Mouse (Mus musculus): ENCODE measurements around the gene Htr3b. TPM values are rescaled to one million over a fixed set of nuclear protein-coding genes. Genes with fewer than 3 reads are reported as not detected.
A peak's percentile ranks its signal among the peaks of the same experiment; 100 is the strongest.

The Htr3b gene
- polyA plus RNA-seq (2012; rRNA removed), result not detected in 2 replicates

DNA sequence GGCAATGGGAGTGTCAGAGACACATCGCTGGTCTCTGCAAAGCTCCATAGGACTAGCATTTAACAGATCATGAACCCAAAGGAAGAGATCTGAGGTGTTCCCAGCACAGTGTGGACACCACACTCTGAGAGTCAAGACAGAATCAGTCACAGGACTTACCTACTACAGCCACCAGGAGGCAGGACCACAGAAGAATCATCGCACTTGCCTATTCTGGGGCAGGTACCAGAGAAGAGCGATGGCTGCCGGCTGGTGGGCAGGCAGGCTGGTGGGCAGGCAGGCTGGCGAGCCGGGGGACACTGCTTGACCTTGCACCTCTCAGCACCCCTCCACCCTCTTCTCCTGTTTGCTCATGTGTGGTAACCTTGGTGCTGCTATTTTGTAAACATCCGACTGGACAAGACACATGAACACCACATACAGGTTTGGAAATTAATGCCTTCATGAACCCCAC is at the start of gene Htr3b:
Htr3b (minus strand) TSS at position 404 of the 454 bp plus-strand sequence.
- 54% methylated on average over 7 of the region's 7 CpGs for WGBS
- no peak for DNase-seq
- no peak within 1 kb of the TSS for H3K4me3 ChIP-seq (replicated peaks; ENCODE audit: extremely low read depth, low read depth, low read length)
- H3K4me1 ChIP-seq (ENCODE audit: control insufficient read depth, insufficient read depth, low read length), result no peaks in the 10 kb centered on the region
- TF ChIP-seq CTCF (IDR thresholded peaks at IDR 0.05; ENCODE audit: insufficient read depth, low read length) (peak; percentile 36; the same call in 1 of the 2 replicates), POLR2A (IDR thresholded peaks at IDR 0.05; ENCODE audit: borderline replicate concordance, extremely low read depth, low read depth, low read length) (no peak)

DNA sequence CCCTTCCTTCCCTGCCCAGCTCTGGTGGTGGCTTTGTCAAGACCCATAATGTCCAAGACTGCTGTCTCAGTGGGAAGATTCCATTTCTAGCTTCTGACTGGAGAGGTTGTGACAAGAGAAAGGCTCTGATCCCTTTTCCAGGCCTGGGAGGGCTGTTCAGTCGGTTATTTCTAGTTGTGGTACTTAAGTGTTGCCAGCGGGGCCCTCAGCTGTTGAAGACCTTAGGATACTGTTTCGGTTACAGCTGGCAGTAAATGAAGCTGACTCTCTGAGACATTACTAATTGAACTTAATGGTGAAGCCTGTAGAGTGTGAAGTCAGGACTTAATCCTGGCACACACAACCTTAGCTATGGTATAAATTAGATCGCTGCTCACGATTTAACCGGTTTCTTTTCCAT is 34.5 kb upstream of the Htr3b start:
- no peaks in the 10 kb centered on the region for H3K4me1 ChIP-seq (ENCODE audit: control insufficient read depth, insufficient read depth, low read length)
- 89% methylated on average over 6 of the region's 6 CpGs for WGBS
- TF ChIP-seq CTCF (IDR thresholded peaks at IDR 0.05; ENCODE audit: insufficient read depth, low read length) (no peak), POLR2A (IDR thresholded peaks at IDR 0.05; ENCODE audit: borderline replicate concordance, extremely low read depth, low read depth, low read length) (no peak)
- H3K4me3 ChIP-seq (replicated peaks; ENCODE audit: extremely low read depth, low read depth, low read length), result no peak overlapping the region
- no peak for DNase-seq

DNA sequence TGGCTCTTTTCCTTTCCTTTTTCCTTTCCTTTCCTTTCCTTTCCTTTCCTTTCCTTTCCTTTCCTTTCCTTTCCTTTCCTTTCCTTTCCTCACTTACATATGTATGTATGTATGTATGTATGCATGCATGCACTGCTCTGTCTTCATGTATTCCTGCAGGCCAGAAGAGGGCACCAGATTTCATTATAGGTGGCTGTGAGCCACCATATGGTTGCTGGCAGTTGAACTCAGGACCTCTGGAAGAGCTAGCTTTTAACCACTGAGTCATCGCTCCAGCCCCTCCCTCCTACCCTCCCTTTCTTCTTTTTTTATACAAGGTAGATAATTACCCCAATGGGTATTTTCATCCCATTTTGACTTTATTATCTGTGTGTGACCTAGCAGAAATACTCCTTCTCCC is 30.9 kb upstream of the Htr3b start:
- 96% methylated on average over 1 of the region's 1 CpGs for WGBS
- TF ChIP-seq POLR2A (IDR thresholded peaks at IDR 0.05; ENCODE audit: borderline replicate concordance, extremely low read depth, low read depth, low read length), result no peak
- no peak for TF ChIP-seq CTCF (IDR thresholded peaks at IDR 0.05; ENCODE audit: insufficient read depth, low read length)

DNA sequence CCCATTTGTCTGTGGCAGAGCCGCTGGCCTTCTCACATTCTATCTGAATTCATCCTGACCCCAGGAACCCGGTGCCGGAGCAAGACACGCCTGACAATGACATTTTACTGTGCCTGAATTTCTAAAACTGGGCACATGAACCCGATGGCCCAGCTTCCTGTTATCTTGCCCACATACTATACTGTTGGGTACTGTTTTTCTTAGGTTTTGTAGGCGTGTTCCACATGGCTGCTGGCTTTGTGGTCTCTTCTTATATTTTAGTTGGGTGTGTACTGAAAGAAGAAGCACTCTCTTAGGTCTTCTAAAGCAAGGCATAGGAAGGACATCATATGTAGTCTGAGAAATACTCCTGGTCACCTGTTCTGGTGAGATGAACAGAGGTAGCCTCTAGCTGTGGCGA is 30.0 kb upstream of the Htr3b start:
- Histone ChIP-seq H3K4me1 (ENCODE audit: control insufficient read depth, insufficient read depth, low read length) (no peaks in the 10 kb centered on the region), H3K4me3 (replicated peaks; ENCODE audit: extremely low read depth, low read depth, low read length) (no peak overlapping the region)
- no peak for DNase-seq
- 86% methylated on average over 7 of the region's 7 CpGs for WGBS
- TF ChIP-seq CTCF (IDR thresholded peaks at IDR 0.05; ENCODE audit: insufficient read depth, low read length), result no peak
- no peak for TF ChIP-seq POLR2A (IDR thresholded peaks at IDR 0.05; ENCODE audit: borderline replicate concordance, extremely low read depth, low read depth, low read length)

More for the DNA sequence above, 30.9 kb upstream of the Htr3b start:
- no peaks in the 10 kb centered on the region for H3K4me1 ChIP-seq (ENCODE audit: control insufficient read depth, insufficient read depth, low read length)
- DNase-seq, result no peak
- H3K4me3 ChIP-seq (replicated peaks; ENCODE audit: extremely low read depth, low read depth, low read length), result no peak overlapping the region

DNA sequence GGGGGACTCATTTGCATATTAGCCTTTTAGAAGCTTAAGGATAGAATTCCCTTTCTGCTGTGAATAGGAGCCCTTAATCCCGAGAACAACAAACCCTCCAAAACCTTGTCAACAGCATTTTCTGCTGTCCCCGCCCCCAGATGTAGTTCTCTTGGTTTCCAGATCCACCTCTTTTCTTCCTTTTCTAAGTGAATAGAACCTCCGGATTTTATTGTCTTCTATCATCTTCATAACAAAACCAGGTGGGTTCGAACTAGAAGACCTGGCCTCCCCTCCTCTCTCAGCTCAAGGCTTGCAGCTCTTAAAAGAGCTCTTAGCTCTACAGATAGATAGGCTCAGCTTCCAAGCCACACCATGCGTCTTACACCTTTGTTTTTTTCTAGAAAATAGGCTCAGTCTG is 26.9 kb upstream of the Htr3b start:
- no peaks in the 10 kb centered on the region for H3K4me1 ChIP-seq (ENCODE audit: control insufficient read depth, insufficient read depth, low read length)
- 85% methylated on average over 5 of the region's 5 CpGs for WGBS
- TF ChIP-seq POLR2A (IDR thresholded peaks at IDR 0.05; ENCODE audit: borderline replicate concordance, extremely low read depth, low read depth, low read length) (no peak), CTCF (IDR thresholded peaks at IDR 0.05; ENCODE audit: insufficient read depth, low read length) (no peak)
- no peak for DNase-seq
- H3K4me3 ChIP-seq (replicated peaks; ENCODE audit: extremely low read depth, low read depth, low read length), result no peak overlapping the region

DNA sequence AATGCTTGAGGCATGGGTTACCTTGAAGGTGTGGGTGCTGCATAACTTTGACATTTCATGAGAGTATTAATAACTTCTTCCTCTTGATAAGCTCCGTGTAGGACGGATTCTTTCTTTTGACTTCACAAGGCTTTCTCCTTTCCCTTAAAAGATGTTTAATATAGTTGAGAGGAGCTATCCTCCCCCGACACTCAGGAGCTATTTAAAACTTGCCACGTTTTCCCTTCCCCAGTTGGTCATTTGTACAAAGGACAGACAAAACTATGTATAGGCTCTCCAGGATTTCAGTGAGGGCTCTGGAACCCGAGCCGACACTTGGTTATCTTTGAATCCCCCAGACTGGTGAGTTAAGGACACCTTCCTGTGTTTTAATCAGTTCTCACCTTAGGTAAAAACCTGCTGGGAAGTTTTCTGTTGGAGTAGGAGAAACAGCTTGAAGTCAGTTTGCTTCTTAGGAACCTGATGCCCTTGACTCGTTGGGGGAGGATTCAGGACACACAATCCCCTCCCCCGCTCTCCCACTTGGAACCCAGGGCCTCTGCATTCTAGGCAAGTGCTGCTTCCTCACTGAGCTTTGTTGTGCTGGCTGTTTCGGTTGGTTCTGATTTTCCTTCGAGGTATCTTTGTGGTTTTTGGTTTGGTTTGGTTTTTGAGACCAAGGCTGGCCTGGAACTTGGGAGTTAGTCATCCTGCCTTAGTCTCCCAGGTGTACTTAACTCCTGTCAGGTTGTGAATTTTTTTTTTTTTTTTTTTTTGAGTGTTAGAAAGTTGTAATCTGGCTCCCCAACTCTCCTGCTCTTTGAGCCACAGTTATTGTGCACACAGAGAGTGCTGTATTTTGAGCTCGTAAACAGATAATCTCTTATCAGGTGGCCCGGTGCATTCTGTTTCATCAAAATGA is 22.7 kb upstream of the Htr3b start:
- WGBS, result 51% methylated on average over 12 of the region's 12 CpGs
- Histone ChIP-seq H3K4me1 (ENCODE audit: control insufficient read depth, insufficient read depth, low read length) (0 out of 2 replicates have a peak, but pooled peaks cover 4% of the 10 kb centered on the region), H3K4me3 (replicated peaks; ENCODE audit: extremely low read depth, low read depth, low read length) (no peak overlapping the region)
- no peak for TF ChIP-seq CTCF (IDR thresholded peaks at IDR 0.05; ENCODE audit: insufficient read depth, low read length)
- no peak for TF ChIP-seq POLR2A (IDR thresholded peaks at IDR 0.05; ENCODE audit: borderline replicate concordance, extremely low read depth, low read depth, low read length)
- DNase-seq, result no peak

DNA sequence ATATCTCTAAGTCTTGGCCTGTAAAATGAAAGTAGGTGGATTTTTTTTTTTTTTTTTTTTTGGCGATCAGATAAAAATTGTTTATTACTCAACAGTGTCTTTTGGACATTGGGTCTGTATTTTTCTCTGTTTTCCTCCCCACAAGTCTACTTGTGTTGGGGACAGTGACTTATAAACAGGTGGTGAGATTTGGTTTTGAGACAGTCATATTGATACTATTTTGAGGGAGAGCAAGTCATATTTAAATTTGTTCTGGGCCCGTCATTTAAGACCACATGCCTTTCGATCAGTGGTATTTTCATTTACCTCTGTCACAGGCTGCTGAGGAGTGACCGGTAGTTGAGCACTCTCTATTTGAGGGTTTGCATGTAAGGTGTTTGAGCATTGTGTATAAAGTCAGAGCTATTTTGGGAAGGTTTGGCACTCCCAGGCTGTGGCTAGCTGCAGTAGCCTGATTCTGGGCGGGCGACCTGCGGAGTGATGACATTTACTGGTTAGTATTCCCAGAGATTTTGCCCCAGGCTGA is 21.9 kb upstream of the Htr3b start:
- TF ChIP-seq CTCF (IDR thresholded peaks at IDR 0.05; ENCODE audit: insufficient read depth, low read length), result no peak
- TF ChIP-seq POLR2A (IDR thresholded peaks at IDR 0.05; ENCODE audit: borderline replicate concordance, extremely low read depth, low read depth, low read length), result no peak
- Histone ChIP-seq H3K4me1 (ENCODE audit: control insufficient read depth, insufficient read depth, low read length) (0 out of 2 replicates have a peak, but pooled peaks cover 4% of the 10 kb centered on the region), H3K4me3 (replicated peaks; ENCODE audit: extremely low read depth, low read depth, low read length) (no peak overlapping the region)
- 51% methylated on average over 7 of the region's 7 CpGs for WGBS
- no peak for DNase-seq

DNA sequence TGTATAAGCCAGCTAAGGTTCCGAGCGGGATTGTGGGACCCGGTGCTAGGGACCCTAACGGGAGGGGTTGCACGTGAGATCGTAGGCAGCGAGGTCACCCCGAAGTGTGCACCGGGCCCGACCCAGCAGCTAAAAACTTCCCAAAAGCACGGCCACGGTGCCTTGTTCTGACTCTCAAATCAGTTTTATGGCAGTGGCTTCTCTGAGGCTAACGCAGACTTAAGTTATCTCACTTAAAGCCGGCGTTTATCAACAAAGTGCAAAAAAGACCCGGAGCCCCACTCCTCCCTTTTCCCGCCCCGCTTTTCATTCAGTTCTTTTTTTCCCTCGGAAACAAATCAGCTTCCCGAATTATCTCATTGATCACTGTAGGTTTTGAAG is 20.9 kb upstream of the Htr3b start:
- TF ChIP-seq POLR2A (IDR thresholded peaks at IDR 0.05; ENCODE audit: borderline replicate concordance, extremely low read depth, low read depth, low read length) (no peak), CTCF (IDR thresholded peaks at IDR 0.05; ENCODE audit: insufficient read depth, low read length) (no peak)
- no peak for DNase-seq
- WGBS, result under 1% methylated on average over 20 of the region's 20 CpGs
- Histone ChIP-seq H3K4me3 (replicated peaks; ENCODE audit: extremely low read depth, low read depth, low read length) (peak overlapping the region; percentile 81), H3K4me1 (ENCODE audit: control insufficient read depth, insufficient read depth, low read length) (0 out of 2 replicates have a peak, but pooled peaks cover 4% of the 10 kb centered on the region)

DNA sequence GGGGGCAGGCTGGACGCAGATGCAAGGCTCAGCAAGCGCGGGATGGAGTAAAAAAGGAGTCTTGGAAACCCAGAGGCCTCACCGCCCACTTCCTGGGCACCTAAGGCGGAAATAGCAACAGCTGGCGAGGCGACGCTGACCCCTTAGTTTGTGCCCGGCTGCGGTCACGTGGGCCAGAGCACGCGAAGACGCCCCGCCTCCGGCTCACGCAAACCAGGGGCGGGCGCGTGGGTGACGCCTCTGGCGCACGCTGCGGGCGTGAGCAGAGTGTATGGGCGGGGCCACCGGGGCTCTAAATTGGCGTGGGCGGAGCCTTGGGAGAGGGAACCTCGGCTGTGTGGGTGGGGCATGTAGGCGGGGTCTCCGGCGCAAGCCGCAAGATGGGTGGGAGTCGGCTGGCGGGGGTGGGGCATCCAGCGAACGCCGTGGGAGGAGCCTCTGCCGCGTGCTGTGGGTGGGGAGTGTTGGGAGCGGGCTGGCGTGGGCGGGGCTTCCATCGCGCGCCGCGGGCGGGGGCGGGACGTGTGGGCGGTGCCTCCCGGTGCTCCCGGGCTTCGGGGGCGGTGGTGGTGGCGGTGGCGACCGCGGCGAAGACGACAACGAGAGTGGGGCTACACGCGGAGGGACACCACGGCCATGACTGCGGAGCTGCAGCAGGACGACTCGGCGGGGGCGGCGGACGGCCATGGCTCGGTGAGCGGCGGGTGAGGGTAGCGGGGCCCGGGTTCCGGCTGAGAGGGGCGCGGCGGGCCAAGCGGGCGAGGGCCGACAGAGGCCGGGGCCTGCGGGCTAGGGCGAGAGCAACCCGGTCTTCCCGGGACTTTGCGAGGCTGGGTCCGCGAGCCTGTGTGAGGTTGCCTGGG is 20.3 kb upstream of the Htr3b start, which contains the start of gene Usp28:
Usp28 (plus strand) TSS at position 531 of the 863 bp plus-strand sequence.
- Histone ChIP-seq H3K4me3 (replicated peaks; ENCODE audit: extremely low read depth, low read depth, low read length) (peak within 1 kb of the TSS; percentile 83), H3K4me1 (ENCODE audit: control insufficient read depth, insufficient read depth, low read length) (0 out of 2 replicates have a peak, but pooled peaks cover 4% of the 10 kb centered on the region)
- peak; percentile 99 for DNase-seq
- no peak for TF ChIP-seq CTCF (IDR thresholded peaks at IDR 0.05; ENCODE audit: insufficient read depth, low read length)
- TF ChIP-seq POLR2A (IDR thresholded peaks at IDR 0.05; ENCODE audit: borderline replicate concordance, extremely low read depth, low read depth, low read length), result peak; percentile 84; the same call in 1 of the 2 replicates
- under 1% methylated on average over 82 of the region's 94 CpGs for WGBS

Measured in lung, adult 2 months (tissue).